Mouse (Mus musculus) testis, adult 2 months (tissue): Measurements from ENCODE around the gene Gorasp1. TPM values are rescaled to one million over a fixed set of nuclear protein-coding genes. Genes with fewer than 3 reads are reported as not detected.

Experiments
- H3K27ac ChIP-seq: fragments of 200-500 bp; 2 replicates; pipeline ENCODE4 v1.5.1; 2012; ENCODE audit warnings: low read depth, low read length; ENCODE audit not compliant: control insufficient read depth, insufficient read depth
- H3K27me3 ChIP-seq: fragments of 200-500 bp; 2 replicates; pipeline ENCODE4 v1.6.1; 2012; ENCODE audit warnings: mild to moderate bottlenecking, low read length, moderate library complexity; ENCODE audit not compliant: control insufficient read depth, insufficient read depth
- H3K36me3 ChIP-seq: fragments of 200-500 bp; 2 replicates; pipeline ENCODE4 v1.6.1; 2012; ENCODE audit warnings: mild to moderate bottlenecking, low read length; ENCODE audit not compliant: control insufficient read depth, insufficient read depth
- H3K4me1 ChIP-seq: fragments of 200-500 bp; 2 replicates; pipeline ENCODE4 v1.6.1; 2012; ENCODE audit warnings: low read length; ENCODE audit not compliant: control insufficient read depth, insufficient read depth
- H3K4me3 ChIP-seq: fragments of 200-500 bp; 2 replicates; pipeline ENCODE4 v1.5.1; 2012; ENCODE audit warnings: low read depth, mild to moderate bottlenecking, low read length, moderate library complexity, mixed read lengths; ENCODE audit not compliant: control insufficient read depth
- CTCF ChIP-seq: fragments of 200-500 bp; IDR thresholded peaks from 2 replicates; pipeline ENCODE4 v1.5.1; 2012; ENCODE audit warnings: low read depth, mild to moderate bottlenecking, inconsistent platforms, low read length, moderate library complexity; ENCODE audit not compliant: control insufficient read depth, insufficient read depth, insufficient replicate concordance
- POLR2A ChIP-seq: fragments of 200-500 bp; IDR thresholded peaks from 2 replicates; pipeline ENCODE4 v1.6.1; 2012; ENCODE audit warnings: low read depth, mild to moderate bottlenecking, inconsistent platforms, low read length, moderate library complexity; ENCODE audit not compliant: control insufficient read depth
- polyA plus RNA-seq: library from polyadenylated mRNA; depleted of rRNA; stranded (reverse); fragments of >200 nt; gene quantifications from 2 replicates; pipeline ENCODE4 v1.2.3, GENCODE M21; 2012

Gorasp1 gene
- polyA plus RNA-seq, 1 experiment = 11.5 TPM

DNA sequence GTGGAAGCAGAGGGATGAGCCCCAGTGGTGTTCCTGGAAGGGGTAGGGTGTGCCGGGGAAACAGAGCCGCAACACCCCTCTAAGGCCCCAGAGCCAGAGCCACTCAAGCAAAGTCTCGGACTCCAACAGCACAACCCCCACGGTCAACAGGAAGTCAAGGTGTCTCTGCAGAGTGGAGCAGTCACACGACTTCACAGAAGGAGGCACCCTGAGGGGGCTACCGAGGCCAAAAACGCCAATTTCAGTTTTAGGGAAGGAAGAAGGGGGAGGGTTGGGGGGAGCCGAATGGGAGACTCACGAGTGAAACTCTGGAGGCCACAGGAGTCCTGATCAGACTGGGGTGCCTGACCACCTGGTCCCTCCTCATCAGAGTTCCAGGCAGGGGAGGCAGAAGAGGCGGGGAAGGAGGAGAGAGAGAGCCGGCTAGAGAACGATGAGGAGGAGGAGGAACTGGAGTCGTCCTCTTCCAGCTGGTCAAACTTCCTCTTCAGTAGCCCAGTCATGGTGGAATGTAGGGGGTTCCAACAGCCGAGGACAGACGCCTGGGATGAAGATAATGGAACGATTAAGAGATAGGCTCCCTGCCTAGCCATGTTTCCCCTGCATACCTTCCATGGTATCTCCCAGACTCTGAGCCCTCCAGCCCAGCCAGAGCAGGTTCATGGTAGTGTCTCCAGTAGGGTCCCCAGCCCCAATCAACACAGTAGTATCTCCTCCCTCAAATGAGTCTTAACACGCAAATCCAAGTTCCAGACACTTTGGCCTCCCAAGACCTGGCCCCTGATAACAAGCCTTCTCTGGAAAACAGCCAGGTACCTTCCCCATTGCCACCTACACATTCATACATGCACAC lies 39.6 kb upstream of the Gorasp1 start:
- Histone ChIP-seq H3K4me3 (no peak overlapping the region), H3K4me1 (peaks cover 34% of the 10 kb centered on the region), H3K36me3 (no peaks in the 10 kb centered on the region), H3K27me3 (no peaks in the 10 kb centered on the region), H3K27ac (no peak overlapping the region)
- TF ChIP-seq POLR2A = no peak
- TF ChIP-seq CTCF = no peak

DNA sequence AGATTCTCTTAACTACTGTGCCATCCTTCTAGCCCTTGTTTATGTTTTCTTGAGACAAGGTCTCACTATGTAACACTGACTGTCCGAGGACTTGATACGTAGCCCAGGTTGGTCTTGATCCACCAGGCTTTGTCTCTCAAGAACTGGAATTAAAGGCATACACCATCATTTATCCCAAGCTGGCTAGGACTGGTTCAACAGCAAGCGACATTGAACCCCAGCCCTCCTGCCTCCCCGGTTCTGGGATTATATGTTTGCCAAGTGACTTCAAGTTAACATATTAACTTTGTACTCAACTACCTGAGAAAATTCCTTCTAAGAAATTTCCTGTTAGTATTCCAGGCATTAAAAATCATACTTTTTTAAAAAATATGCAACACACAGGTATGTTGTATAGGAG lies 37.9 kb upstream of the Gorasp1 start:
- Histone ChIP-seq H3K27me3 (no peaks in the 10 kb centered on the region), H3K36me3 (no peaks in the 10 kb centered on the region), H3K27ac (peak overlapping the region; percentile 8; the same call in 1 of the 2 replicates), H3K4me1 (peaks cover 20% of the 10 kb centered on the region), H3K4me3 (peak overlapping the region; percentile 36)
- TF ChIP-seq CTCF (no peak), POLR2A (no peak)

DNA sequence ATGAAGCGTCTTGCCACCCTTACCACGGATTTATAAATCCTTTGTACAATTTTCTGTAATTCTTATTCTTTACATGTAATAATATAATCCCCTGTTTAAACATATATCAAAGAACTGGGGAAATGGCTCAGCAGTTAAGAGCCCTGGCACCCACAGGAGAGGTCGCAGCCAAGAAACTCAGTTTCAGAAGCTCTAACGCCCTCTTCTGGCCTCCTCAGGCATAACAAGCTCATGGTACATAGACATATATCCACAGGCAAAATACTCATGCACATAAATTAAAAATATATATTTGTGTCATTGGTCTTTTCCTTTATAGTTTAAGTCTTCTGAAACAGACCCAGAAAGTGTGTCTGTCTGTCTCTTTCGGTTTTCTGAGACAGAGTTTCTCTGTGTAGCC lies 37.2 kb upstream of the Gorasp1 start:
- Histone ChIP-seq H3K36me3 (no peaks in the 10 kb centered on the region), H3K27me3 (no peaks in the 10 kb centered on the region), H3K4me3 (peak overlapping the region; percentile 84), H3K4me1 (peaks cover 20% of the 10 kb centered on the region), H3K27ac (peak overlapping the region; percentile 91)
- TF ChIP-seq CTCF (peak; percentile 15; the same call in 1 of the 2 replicates), POLR2A (no peak)

DNA sequence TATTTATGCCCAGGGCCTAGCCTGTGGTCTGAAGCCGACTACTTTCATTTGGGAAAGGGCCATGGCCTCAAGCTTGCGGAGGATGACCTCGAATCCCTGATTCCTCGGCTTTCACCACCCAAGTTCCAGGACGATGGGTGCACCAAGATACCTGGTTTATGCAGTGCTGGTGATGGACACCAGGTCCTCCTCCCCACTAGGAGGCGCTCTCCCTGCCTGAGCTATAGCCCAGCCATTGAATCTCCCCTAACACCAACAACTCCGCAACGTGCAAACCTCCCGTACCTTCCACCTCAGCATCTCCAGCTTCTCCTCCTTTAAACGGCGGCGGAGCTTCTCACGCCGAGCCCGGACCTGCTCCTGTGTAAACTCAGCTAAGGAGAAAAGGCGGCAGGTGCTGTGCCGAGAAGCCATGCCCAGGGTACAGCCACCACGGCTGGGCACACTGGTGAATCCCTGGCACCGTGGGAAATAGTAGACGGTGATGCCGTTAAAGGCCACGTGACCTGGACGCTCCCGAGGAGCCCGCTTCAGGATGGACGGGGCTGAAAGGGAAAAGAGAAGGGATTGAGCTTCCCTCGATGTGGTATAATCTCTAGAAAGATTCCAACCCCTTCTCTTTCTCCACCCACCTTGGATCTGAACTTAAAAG lies 36.6 kb upstream of the Gorasp1 start:
- Histone ChIP-seq H3K4me3 (peak overlapping the region; percentile 84), H3K27me3 (no peaks in the 10 kb centered on the region), H3K4me1 (peaks cover 20% of the 10 kb centered on the region), H3K27ac (peak overlapping the region; percentile 91), H3K36me3 (no peaks in the 10 kb centered on the region)
- TF ChIP-seq POLR2A (peak; percentile 72), CTCF (peak; percentile 98)

DNA sequence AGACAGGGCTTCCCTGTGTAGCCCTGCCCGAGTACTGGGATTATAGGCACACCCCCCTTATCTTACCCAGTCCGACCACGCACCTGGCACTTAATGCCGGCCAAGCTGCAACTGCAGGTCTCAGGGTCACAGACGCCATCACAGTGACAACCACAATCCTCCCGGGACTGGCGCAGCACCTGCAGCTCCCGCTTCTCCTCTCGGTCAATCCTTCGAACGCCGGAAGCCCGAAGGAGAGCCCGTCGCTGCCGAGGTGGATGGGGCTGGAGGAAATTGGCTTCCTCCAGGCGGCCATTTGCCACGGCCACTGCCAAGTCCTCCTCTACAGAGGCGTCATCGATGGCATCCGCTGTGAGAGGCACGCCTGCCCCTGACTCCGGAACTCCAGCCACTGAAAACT lies 35.9 kb upstream of the Gorasp1 start:
- no peaks in the 10 kb centered on the region for H3K36me3 ChIP-seq

DNA sequence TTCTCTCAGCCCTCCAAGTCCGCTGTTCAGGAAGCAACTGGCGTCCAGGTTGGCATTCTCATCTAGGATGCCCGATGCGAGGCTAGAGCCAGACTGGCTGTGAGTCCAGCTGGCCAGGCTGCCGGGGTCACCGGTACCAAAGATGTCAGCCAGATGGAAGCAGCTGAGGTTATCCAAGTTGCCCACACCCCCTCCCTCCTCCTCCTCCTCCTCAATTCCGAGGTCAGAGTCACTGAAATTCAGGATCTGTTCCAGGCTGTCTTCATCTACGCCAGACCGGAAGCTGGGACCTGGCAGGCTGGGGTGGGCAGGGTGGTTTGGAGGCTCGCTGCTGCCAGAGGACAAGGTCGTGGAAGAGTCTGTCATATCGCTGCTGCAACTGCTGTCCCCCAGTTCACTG lies 35.2 kb upstream of the Gorasp1 start:
- peaks cover 20% of the 10 kb centered on the region for H3K4me1 ChIP-seq
- no peak overlapping the region for H3K27ac ChIP-seq
- no peaks in the 10 kb centered on the region for H3K36me3 ChIP-seq
- H3K27me3 ChIP-seq = no peaks in the 10 kb centered on the region
- H3K4me3 ChIP-seq = peak overlapping the region; percentile 84
- TF ChIP-seq CTCF (no peak), POLR2A (no peak)

More for the DNA sequence above, 35.9 kb upstream of the Gorasp1 start:
- H3K27ac ChIP-seq = peak overlapping the region; percentile 91
- peak overlapping the region; percentile 84 for H3K4me3 ChIP-seq
- H3K27me3 ChIP-seq = no peaks in the 10 kb centered on the region
- TF ChIP-seq POLR2A (no peak), CTCF (no peak)
- peaks cover 20% of the 10 kb centered on the region for H3K4me1 ChIP-seq

DNA sequence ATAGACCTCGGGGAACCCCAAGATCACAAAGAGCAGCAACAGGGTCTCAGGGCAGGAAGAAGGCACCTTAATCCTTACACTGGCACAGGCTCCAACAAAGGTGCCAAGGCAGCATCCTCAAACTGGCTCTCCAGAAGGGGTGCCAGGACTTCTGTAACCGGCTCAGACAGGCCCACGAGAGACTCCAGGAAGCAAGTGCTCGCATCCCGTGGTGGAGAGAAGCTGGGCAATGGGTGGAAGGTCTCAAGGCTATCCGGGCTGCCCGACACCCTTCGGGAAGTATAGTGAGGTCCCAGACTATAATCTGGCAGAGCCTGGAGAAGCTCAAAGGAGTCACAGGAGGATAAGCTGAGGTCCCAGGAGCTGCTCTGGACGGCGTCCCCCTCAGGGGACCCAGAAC lies 34.8 kb upstream of the Gorasp1 start:
- Histone ChIP-seq H3K27me3 (no peaks in the 10 kb centered on the region), H3K27ac (no peak overlapping the region), H3K4me3 (peak overlapping the region; percentile 84; the same call in 1 of the 2 replicates), H3K4me1 (peaks cover 20% of the 10 kb centered on the region), H3K36me3 (no peaks in the 10 kb centered on the region)
- TF ChIP-seq CTCF = no peak
